24 mouse cellular contexts compared by ENCODE assay signal in genomic region chr10:120114493-120114892, GRCm38 (mm10).
"Had no signal": no experiment of that assay in that cellular context is flagged by ENCODE, and none has a peak within 500 bp of the region (broad histone marks: within the 10 kb centered on the region; RNA-seq: fewer than 3 reads in every experiment).

No protein-coding gene starts in this region.

- H3K4me1 ChIP-seq: heart, embryonic 10.5 days; hindbrain, embryonic 12.5 days; intestine, embryonic 15.5 days had no signal

- H3K27ac ChIP-seq: gastrocnemius, adult 2 months; heart, embryonic 10.5 days; hindbrain, embryonic 10.5 days; hindbrain, embryonic 12.5 days; hindbrain, embryonic 14.5 days; intestine, embryonic 15.5 days; layer of hippocampus, adult 2 months; left cerebral cortex, adult 2 months; limb, embryonic 10.5 days; limb, embryonic 12.5 days; liver, embryonic 13.5 days; liver, embryonic 15.5 days had no signal

- H3K9me3 ChIP-seq: heart, embryonic 10.5 days; heart, embryonic 12.5 days; hindbrain, embryonic 10.5 days; hindbrain, embryonic 12.5 days; intestine, embryonic 15.5 days; limb, embryonic 10.5 days; limb, embryonic 12.5 days; liver, embryonic 13.5 days; liver, embryonic 15.5 days had no signal

- H3K36me3 ChIP-seq: hindbrain, embryonic 12.5 days; intestine, embryonic 15.5 days; limb, embryonic 10.5 days; limb, embryonic 12.5 days had no signal

- H3K27me3 ChIP-seq: heart, embryonic 12.5 days; hindbrain, embryonic 12.5 days; intestine, embryonic 15.5 days; limb, embryonic 12.5 days; liver, embryonic 13.5 days; liver, embryonic 15.5 days had no signal

- DNase-seq: gastrocnemius, adult 2 months; gastrocnemius, postnatal 10 days; gastrocnemius, postnatal 25 days; heart, adult 18-20 months; heart, postnatal 10 days; heart, postnatal 4 days; kidney, adult 18-20 months; kidney, adult 8-10 months; kidney, postnatal 10 days; kidney, postnatal 25 days; kidney, postnatal 4 days; liver; liver, embryonic 13.5 days had no signal

- H3K9ac ChIP-seq: heart, embryonic 12.5 days; hindbrain, embryonic 12.5 days; hindbrain, embryonic 14.5 days; intestine, embryonic 15.5 days; limb, embryonic 12.5 days; liver, embryonic 13.5 days; liver, embryonic 15.5 days had no signal

- H3K4me3 ChIP-seq: gastrocnemius, adult 2 months; heart, embryonic 10.5 days; heart, embryonic 12.5 days; hindbrain, embryonic 10.5 days; hindbrain, embryonic 12.5 days; intestine, embryonic 15.5 days; layer of hippocampus, adult 2 months; left cerebral cortex, adult 2 months; limb, embryonic 10.5 days; limb, embryonic 12.5 days; liver, embryonic 13.5 days; liver, embryonic 15.5 days had no signal
